Comparison of ENCODE assay signal across 13 mouse cellular contexts in genomic region chr7:25086656-25087055, GRCm38 (mm10). TPM values are rescaled to one million over a fixed set of nuclear protein-coding genes. Genes with fewer than 3 reads are reported as not detected.
DNase-seq lines count a peak whose midpoint lies in the region; ATAC-seq and TF ChIP-seq lines count a peak whose summit lies in the region.
"Had no signal": no experiment of that assay in that cellular context is flagged by ENCODE, and none has a peak within 500 bp of the region (broad histone marks: within the 10 kb centered on the region; RNA-seq: fewer than 3 reads in every experiment).

No protein-coding gene starts in this region.

- no peak overlapping the region for H3K4me2 ChIP-seq in forebrain, embryonic 13.5 days
- H3K4me2 ChIP-seq: hindbrain, embryonic 12.5 days; liver, embryonic 13.5 days; neural tube, embryonic 12.5 days had no signal

- H3K9ac ChIP-seq in forebrain, embryonic 13.5 days: no peak overlapping the region
- H3K9ac ChIP-seq: hindbrain, embryonic 12.5 days; liver, embryonic 13.5 days; neural tube, embryonic 12.5 days had no signal

- intact Hi-C loops in left cerebral cortex, adult 2 months (cut with DNase I): no loop called here
- intact Hi-C loops in left cerebral cortex, postnatal 4 days (cut with DNase I): no loop called here

- H3K27me3 ChIP-seq in forebrain, embryonic 13.5 days: no peaks in the 10 kb centered on the region
- H3K27me3 ChIP-seq in forebrain, embryonic 10.5 days (ENCODE audit: poor library complexity, severe bottlenecking): no peaks in the 10 kb centered on the region
- H3K27me3 ChIP-seq: hindbrain, embryonic 12.5 days; neural tube, embryonic 12.5 days had no signal

- H3K27ac ChIP-seq in forebrain, embryonic 13.5 days: no peak overlapping the region
- H3K27ac ChIP-seq in forebrain, embryonic 10.5 days: no peak overlapping the region
- no peak overlapping the region for H3K27ac ChIP-seq in left cerebral cortex, adult 2 months
- H3K27ac ChIP-seq in bone marrow macrophage, adult 2 months (ENCODE audit: insufficient read depth, low read depth, low read length): no peak overlapping the region
- H3K27ac ChIP-seq: liver, embryonic 13.5 days; neural tube, embryonic 12.5 days had no signal

- no peaks in the 10 kb centered on the region for H3K9me3 ChIP-seq in forebrain, embryonic 13.5 days (replicated peaks)
- H3K9me3 ChIP-seq in forebrain, embryonic 10.5 days: no peaks in the 10 kb centered on the region
- H3K9me3 ChIP-seq: hindbrain, embryonic 12.5 days; liver, embryonic 13.5 days; neural tube, embryonic 12.5 days had no signal

- H3K36me3 ChIP-seq in forebrain, embryonic 13.5 days (ENCODE audit: poor library complexity, severe bottlenecking): peaks cover 52% of the 10 kb centered on the region
- peaks cover 54% of the 10 kb centered on the region for H3K36me3 ChIP-seq in forebrain, embryonic 10.5 days (replicated peaks)

- H3K4me1 ChIP-seq in forebrain, embryonic 13.5 days: peaks cover 10% of the 10 kb centered on the region; the same call in 1 of the 2 replicates
- H3K4me1 ChIP-seq in forebrain, embryonic 10.5 days: peaks cover 29% of the 10 kb centered on the region
- peaks cover 12% of the 10 kb centered on the region for H3K4me1 ChIP-seq in bone marrow macrophage, adult 2 months (ENCODE audit: control insufficient read depth, insufficient read depth, low read length)

- WGBS in forebrain, embryonic 13.5 days: 54% methylated on average over 3 of the region's 3 CpGs
- 47% methylated on average over 3 of the region's 3 CpGs for WGBS in forebrain, embryonic 10.5 days

- 0 out of 2 replicates have a peak, but pooled peaks have one; percentile 5 for ATAC-seq in forebrain, embryonic 13.5 days
- ATAC-seq: activated CD4-positive, CD25-positive, alpha-beta regulatory T cell, adult 4 months had no signal

- no peak for DNase-seq in forebrain, embryonic 10.5 days (ENCODE audit: extremely low spot score, low spot score)
- DNase-seq in left cerebral cortex, adult 2 months (ENCODE audit: extremely low spot score in 1 of 2, low spot score in 2 of 2): no peak
- DNase-seq in left cerebral cortex, postnatal 4 days: no peak
- peak; percentile 48 for DNase-seq in A20 (ENCODE audit: low read depth, low spot score)
- DNase-seq in spleen, postnatal 14 days (ENCODE audit: low spot score in 2 of 2): no peak
- DNase-seq in ovary, postnatal 14 days (ENCODE audit: low spot score): no peak
- DNase-seq: cerebellum, postnatal 36 days; liver, embryonic 13.5 days had no signal

- TF ChIP-seq POLR2A in bone marrow macrophage, adult 2 months (IDR thresholded peaks at IDR 0.05; ENCODE audit: borderline replicate concordance, low read depth, low read length): no peak

- no peak overlapping the region for H3K4me3 ChIP-seq in forebrain, embryonic 13.5 days
- no peak overlapping the region for H3K4me3 ChIP-seq in forebrain, embryonic 10.5 days
- no peak overlapping the region for H3K4me3 ChIP-seq in left cerebral cortex, adult 2 months
- no peak overlapping the region for H3K4me3 ChIP-seq in bone marrow macrophage, adult 2 months (ENCODE audit: insufficient read depth, low read length)
- H3K4me3 ChIP-seq: hindbrain, embryonic 12.5 days; liver, embryonic 13.5 days; neural tube, embryonic 12.5 days had no signal

- peak; percentile 57 for TF ChIP-seq CTCF in left cerebral cortex, adult 2 months (IDR thresholded peaks at IDR 0.05)
- TF ChIP-seq CTCF in bone marrow macrophage, adult 2 months (IDR thresholded peaks at IDR 0.05; ENCODE audit: low read depth, low read length): peak; percentile 58

RNA-seq across cellular contexts. Expression of gene Zfp574, which starts 14.3 kb away (rescaled TPM):
- polyA plus RNA-seq in forebrain, embryonic 13.5 days (2015; fragmentation: Nextera tagmentation; extraction: Ambion mirVana): 33.5 and 38.1 TPM in 2 replicates
- 41.5 and 42.5 TPM in 2 replicates for polyA plus RNA-seq in forebrain, embryonic 10.5 days (2016; fragmentation: Nextera tagmentation; extraction: Ambion mirVana)
- total RNA-seq in left cerebral cortex, adult 2 months (2021): 10 to 100 TPM; 37.1 to 37.7 TPM
- total RNA-seq in left cerebral cortex, postnatal 4 days (2021): 10 to 100 TPM; 25.2 to 26.9 TPM
- polyA plus RNA-seq in bone marrow macrophage, adult 2 months (2012; ENCODE audit: insufficient read depth, insufficient read length, missing spikeins): 9.6 and 9.7 TPM in 2 replicates

RNA-seq across cellular contexts. Expression of gene Grik5, which starts 14.5 kb away (rescaled TPM):
- polyA plus RNA-seq in forebrain, embryonic 13.5 days (2015; fragmentation: Nextera tagmentation; extraction: Ambion mirVana): 12.8 and 14.7 TPM in 2 replicates
- polyA plus RNA-seq in forebrain, embryonic 10.5 days (2016; fragmentation: Nextera tagmentation; extraction: Ambion mirVana): 4.4 and 6.8 TPM in 2 replicates
- total RNA-seq in left cerebral cortex, adult 2 months (2021): 100 to 1,000 TPM; 207 to 218 TPM
- total RNA-seq in left cerebral cortex, postnatal 4 days (2021): 100 to 1,000 TPM; 204 to 219 TPM
- polyA plus RNA-seq in bone marrow macrophage, adult 2 months (2012; ENCODE audit: insufficient read depth, insufficient read length, missing spikeins): 1.5 and 2.1 TPM in 2 replicates
